Mouse (Mus musculus): ENCODE measurements around the gene Prpsap2.

Gene Prpsap2

DNA sequence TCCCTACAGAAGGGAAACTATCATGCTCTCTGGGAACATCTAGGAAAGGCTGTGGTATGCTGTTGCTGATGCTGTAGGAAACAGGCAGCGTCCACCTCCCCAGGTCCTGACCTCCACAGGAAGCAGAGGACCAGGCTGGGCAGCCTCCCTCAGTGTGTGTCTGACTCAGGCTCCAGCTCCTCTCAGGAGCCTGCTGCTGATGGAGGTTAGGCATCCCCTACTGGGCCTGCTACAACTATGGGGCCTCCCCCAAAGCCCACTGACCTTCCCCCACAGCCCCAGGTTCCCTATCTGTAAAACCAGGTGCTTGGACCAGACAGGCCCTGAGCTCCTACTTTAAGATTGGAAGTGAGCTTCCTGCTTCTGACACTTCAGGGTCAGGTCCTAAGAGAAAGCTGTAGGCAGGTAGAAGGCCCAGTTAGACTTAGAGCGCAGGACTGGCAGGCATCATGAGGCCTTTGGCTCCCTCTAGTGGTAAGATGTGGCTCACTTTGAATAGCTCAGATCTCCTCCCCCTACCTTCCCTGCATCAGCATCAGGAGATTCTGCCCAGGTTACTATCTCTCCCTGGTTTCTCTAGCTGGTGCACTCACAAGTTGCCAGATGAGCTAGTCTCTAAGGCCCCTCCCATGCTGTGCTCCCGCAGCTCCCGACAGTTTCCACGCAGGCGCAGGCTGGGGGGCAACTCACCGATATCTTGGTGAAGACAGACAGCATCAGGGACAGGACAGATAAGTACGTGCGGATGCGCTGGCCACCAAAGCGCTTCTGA, 47.4 kb downstream of the Prpsap2 start:
- DNase-seq, result peak; percentile 93

DNA sequence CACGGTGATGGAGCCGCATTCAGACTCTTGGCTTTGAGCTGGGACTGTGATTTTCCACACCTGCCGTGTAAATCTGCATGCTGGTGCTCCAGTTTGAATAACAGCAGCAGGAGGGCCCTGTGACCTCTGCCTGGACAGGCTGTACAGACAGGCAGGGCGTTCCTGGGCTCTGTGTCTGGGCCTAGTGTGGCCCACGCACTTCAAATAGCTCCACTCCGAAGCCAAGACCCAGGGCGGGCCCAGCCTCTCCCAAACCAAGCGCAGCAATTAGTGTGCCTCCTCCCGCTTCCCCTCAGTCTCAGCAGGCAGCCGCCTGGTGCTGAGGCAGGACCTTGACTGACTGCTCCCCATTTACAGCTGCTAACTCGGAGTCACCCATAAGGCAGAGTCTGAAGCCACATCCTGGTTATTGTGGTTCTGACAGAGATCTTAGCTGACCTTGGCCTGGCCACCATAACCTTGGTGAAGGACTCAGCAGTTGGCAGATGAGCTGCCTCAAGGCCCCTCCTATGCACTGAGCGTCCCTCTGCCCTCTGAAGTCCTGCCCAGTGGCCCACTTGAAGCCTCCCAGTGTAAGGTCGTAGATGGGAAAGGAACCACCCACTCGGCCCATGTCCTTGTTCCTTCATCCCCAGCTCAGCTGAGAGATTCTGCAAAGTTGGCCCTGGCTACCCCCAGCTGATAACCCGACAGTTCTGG, 48.6 kb downstream of the Prpsap2 start:
- DNase-seq, result no peak

DNA sequence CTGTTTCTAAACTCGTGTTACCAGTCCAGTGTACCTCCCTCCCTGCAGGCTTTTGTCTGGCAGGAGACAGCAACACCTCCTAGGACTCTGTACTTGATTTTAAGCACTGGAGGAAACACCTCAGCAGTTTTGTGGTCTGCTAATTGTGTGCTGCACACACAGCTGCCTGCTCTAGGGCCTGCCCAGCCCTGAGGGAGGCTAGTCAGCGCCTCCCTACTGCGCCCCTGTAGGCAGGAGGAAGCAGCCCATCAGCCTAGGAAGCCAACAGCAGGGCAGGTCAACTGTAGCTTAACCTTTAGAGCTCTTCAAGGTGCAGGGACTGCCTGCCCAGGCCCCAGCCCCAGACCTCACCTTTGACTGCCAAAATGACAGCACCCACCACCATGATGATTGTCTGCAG, 53.0 kb downstream of the Prpsap2 start:
- no peak for DNase-seq

DNA sequence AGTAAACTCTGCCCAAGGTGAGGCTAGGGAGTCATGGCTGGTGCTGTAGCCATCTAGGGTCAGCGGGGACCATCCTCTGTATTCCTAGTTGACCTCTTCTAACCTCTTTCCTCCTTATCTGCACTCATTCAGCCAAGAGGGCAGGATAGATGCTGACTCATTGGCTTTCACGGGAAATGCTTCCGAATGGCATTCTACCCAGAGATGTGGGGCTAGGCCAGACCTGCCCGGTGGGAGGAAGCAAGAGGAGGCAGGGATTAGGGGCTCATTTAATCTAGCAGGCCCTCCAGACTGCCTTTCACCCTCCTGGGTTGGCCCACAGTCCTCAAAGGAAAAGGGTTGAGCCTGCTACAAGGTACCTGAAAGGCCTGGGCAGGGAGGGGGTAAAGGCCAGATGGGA, 55.7 kb downstream of the Prpsap2 start:
- DNase-seq, result no peak

DNA sequence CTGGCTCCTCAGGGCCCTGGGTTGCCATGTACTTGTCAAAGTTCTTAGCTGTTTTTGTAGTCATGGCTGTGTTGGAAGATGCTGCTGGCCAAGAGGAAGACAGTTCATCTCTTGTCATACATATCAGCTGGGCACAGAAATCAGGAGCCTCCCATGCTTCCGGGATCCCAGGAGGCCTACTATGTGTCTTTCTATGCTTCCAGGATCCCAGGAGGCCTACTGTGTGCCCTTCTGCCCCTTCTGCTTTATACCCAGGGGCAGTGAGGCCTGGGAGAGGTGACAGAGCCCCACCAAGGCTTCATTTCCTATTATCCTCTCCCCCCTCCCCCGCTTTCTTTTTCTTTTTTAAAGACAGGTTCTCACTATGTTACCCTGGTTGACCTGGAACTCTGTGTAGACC, 56.3 kb downstream of the Prpsap2 start:
- DNase-seq, result no peak

DNA sequence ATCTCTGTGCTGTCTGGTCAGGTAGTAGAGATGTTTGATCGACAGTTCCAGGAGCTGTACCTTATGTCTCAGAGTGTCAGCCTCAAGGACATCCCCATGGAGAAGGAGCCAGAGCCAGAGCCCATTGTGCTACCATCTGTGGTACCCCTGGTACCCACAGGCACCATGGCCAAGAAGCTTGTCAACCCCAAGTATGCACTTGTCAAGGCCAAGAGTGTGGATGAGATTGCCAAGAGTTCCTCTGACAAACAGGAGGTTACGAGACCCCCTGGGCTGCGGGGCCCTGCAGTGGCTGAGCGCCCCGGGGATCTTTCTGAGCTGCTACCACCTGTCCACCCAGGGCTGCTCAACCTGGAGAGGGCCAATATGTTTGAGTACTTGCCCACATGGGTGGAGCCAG, 59.4 kb downstream of the Prpsap2 start:
- DNase-seq, result no peak

DNA sequence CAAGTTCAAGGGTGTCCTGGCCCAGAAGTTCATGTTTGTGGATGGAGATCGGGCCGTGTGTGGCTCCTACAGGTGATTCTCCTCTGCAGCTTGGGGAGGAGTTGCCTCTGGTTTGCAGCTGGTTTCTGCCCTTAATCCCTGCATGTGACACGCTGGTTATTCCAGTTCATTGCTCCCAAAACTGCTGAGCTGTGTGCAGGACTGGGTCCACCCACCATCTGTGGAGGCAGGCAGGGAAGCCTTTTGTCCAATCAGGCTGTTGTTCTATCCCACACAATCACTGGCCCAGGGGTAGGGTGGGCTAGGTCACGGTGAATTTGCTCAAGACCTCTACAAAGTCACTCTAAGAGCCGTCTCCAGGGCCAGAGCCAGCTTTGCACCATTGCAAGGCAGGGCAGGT, 60.2 kb downstream of the Prpsap2 start:
- no peak for DNase-seq

DNA sequence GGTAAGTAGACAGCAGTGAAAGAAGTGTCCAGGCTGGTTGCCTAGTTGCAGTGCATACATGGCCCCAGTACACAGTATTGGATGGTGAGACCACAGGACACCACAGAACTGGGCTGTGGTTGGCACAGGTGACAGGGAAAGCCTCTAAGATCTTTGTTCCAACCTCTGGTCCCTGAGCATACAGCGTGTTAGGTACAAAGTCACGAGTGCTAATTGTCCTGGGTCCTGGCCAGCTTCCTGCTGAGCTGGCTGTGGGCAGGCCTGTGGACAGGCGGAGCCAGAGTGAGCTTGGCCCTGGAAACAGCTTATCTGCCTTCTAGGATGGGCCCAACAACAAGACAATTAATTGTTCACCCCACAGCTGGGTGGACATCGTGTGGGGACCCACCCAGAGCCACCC, 62.0 kb downstream of the Prpsap2 start:
- DNase-seq, result peak; percentile 60

DNA sequence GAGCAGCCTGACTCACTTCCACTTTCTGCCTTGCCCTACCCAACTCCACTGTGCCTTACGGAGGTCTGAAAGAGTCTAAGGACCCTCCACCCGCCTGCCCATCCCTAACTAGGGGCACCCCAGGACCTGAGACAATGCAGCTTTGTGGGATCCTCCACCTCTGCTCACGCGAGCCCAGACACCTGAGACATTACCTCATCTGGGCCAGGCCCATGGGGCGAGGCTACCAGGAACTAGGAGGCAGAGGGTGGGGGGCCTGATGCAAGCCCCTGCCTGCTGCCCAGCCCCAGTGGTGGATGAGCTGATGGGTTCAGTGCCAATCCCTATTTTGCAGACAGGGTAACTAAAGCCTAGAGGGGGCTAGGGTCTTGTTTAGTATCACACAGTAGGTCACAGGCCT, 62.4 kb downstream of the Prpsap2 start:
- DNase-seq, result no peak

DNA sequence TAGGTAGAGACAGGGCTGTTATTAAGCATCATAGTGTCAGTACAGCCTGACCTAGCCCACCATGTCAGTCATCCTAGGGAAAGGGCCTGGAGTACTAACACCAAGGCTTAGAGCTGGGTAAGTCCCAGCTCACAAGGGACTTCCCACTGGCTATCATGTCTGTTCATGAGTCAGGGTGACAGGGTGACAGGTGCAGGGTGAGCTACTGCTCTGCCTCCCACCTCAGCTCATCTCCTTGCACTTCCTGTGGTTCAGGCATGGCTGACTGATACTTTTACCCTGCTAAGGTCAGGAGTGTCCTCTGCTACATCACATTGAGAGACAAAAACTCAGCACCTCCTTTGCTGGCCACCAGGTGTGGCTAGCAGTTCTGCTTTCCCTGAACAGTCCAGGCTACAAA, 63.0 kb downstream of the Prpsap2 start:
- DNase-seq, result no peak

DNA sequence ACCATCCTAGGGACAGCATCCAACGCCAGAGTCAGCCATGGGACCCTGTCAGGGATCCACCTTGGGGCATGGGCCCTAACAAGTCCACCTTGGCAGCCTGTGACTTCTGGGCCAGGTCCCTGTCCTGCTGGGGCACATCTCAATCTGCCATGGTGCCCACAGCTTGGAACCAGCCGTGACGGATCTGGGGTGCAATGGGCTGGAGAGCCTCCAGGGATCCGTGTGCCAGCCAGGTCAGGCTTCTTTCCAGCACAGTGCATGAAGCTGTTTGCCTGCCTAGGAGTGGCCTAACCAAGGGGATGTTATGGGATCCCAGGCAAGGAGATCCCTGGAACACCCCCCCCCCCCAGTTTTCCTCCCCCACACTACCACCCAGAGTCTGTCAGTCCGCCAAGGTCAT, 68.9 kb downstream of the Prpsap2 start:
- DNase-seq, result no peak

DNA sequence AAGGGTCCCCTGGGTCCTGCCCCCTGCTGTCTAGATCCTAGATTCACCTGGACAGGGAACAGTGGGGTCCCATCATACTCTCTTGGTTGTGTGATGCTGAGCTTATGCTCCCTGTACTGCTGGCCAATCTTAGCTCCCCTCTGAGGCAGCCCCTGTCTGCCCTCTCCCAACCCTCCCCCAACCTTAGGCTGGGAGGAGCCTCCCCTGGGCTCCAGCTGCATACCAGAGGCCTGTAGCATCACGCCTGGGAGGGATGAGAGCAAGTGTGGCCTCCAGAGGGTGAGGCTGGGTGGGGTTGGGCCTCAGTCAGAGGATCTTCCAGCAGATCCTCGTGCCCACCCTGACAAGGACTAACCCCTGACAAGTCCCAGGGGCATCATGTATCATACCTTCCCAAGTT, 74.3 kb downstream of the Prpsap2 start:
- no peak for DNase-seq

DNA sequence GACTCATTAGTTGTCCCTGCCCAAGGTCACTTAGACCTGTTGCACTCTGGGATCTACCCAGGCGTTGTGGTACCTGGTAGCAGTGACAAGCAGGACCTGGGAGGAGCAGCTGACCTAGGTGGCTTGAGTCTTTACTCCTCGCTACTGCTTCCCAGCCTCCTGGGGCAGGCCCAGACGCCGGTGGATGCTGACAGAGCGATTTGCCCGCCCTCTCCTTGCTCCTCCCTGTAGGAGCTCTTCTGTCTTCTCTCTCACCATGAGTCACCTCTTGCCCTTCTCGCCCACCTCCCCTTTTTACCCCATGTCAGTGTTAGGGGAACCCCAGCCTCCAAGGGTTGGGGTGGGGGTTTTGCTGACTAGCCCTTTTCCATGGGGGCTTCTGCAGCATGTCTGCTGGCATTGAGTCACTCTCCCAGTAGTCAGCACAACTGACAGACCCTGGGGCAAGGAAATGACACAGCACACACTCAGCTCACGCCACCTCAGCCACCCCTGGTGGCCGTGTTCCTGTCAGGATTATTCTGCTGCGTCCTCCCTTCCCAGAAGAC, 74.9 kb downstream of the Prpsap2 start:
- no peak for DNase-seq

DNA sequence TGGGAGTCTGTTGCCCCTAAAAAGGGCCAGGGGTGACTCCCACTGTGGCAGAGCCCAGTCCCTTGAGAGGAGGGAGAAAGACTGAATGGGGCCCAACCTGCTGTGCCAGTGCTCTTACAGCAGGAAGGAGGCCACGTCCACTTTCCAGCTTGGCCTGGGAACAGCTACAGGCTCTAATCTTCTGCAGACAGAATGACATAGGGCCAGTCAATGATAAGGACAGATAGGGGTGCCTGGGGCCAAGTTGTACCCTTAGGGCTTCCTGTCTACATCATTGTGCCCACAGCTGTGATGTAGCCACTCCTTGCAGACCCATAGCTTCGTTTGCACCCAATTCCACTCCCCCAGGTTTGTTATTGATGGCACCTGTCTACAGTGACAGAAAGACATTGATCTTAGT, 75.7 kb downstream of the Prpsap2 start:
- DNase-seq, result no peak

DNA sequence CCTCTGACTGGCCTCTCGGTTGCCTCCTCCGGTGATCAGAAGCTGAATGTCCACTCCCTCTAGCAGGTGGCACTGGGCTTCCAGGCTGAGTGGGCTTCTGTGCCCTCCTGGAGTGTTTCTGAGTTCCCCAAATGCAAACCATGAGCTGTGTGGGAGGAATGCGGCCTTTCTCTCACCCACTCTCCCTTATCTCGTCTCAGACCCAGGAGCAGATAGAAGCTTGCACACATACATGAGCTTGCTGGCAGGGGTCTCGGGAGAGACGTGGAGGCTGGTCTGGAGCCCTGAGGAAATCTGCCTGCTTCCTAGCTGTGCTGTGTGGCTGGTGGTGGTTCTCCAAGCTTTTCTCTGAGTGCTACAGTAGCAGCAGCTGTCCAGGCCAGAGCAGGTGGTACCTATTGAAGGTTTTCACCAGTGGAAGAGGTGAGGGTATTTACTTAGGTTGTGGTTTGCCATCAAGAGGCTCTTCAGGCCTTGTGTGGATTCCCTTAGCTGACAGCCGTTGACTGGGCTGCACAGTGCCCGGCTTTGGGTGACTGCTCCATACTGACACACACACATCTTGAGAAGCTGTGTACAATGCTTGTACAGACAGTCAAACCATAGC, 76.7 kb downstream of the Prpsap2 start:
- DNase-seq, result peak; percentile 37

DNA sequence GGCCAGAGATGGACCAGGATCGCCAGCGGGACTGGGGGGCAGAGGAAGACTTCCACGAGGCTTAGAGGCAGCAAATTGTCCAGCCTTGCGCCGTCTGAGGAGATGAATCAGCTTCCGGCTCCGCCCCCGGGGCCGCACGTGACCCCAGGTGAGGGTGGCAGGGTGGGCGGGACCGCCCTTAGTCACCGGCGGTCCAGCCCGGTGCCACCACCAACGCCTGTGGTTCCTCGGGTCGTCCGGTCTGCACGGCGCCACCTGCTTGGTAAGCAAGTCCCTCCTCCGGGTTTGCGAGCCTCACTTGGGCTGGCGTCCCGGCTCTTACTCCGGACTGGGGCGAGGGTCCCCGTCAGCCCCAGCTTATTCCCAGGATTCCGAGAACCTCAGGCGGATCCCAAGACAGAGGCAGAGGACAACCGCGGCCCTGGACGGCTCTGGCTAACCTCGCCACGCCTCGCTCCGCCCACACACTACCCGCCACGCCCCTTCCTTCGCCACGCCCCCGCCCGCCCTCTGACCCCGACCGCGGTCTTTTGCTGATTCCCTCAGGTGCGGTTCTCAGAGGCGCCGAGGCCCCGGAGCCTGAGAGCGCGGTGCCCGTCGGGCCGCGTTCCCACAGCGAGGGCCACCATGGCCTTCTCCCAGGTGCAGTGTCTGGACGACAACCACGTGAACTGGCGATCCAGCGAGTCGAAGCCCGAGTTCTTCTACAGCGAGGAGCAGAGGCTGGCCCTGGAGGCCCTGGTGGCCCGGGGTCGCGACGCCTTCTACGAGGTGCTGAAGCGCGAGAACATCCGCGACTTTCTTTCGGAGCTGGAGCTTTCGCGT, 77.8 kb downstream of the Prpsap2 start, which contains the start of gene Fam83g:
Fam83g (plus strand) TSS at position 185 of the 825 bp plus-strand sequence.
- peak; percentile 84 for DNase-seq
